11 mouse cellular contexts compared by ENCODE assay signal in genomic region chr12:101777613-101778325, GRCm38 (mm10). TPM values are rescaled to one million over a fixed set of nuclear protein-coding genes. Genes with fewer than 3 reads are reported as not detected.
DNase-seq lines count a peak whose midpoint lies in the region; ATAC-seq lines count a peak whose summit lies in the region.
"Had no signal": no experiment of that assay in that cellular context is flagged by ENCODE, and none has a peak within 500 bp of the region (broad histone marks: within the 10 kb centered on the region; RNA-seq: fewer than 3 reads in every experiment).

No protein-coding gene starts in this region.

- no peaks in the 10 kb centered on the region for H3K36me3 ChIP-seq in forebrain, embryonic 15.5 days
- no peaks in the 10 kb centered on the region for H3K36me3 ChIP-seq in forebrain, embryonic 13.5 days (ENCODE audit: poor library complexity, severe bottlenecking)
- H3K36me3 ChIP-seq: stomach, embryonic 15.5 days had no signal

- no peak overlapping the region for H3K4me3 ChIP-seq in forebrain, embryonic 15.5 days
- H3K4me3 ChIP-seq in forebrain, embryonic 13.5 days = no peak overlapping the region
- H3K4me3 ChIP-seq: stomach, embryonic 15.5 days had no signal

- WGBS in forebrain, embryonic 15.5 days = 45% methylated on average over 9 of the region's 9 CpGs
- WGBS in forebrain, embryonic 13.5 days = 52% methylated on average over 9 of the region's 9 CpGs

- H3K4me2 ChIP-seq in forebrain, embryonic 15.5 days (replicated peaks) = no peak overlapping the region
- no peak overlapping the region for H3K4me2 ChIP-seq in forebrain, embryonic 13.5 days
- H3K4me2 ChIP-seq: stomach, embryonic 15.5 days had no signal

- peak; percentile 11 for DNase-seq in brain, adult 2 months (ENCODE audit: low read depth, low spot score)
- peak; percentile 64 for DNase-seq in gastrocnemius, postnatal 25 days
- peak; percentile 64 to 67 for DNase-seq in heart, postnatal 14 days
- DNase-seq in frontal cortex, postnatal 14 days (ENCODE audit: low spot score in 2 of 2) = no peak
- no peak for DNase-seq in adipocyte (ENCODE audit: low spot score)
- DNase-seq in B cell, adult 2 months = no peak
- DNase-seq: adrenal gland, postnatal 10 days; kidney, adult 8-10 months had no signal

- ATAC-seq in forebrain, embryonic 15.5 days (replicated peaks) = 0 out of 2 replicates have a peak, but pooled peaks have one; percentile 23
- ATAC-seq in forebrain, embryonic 13.5 days = no peak

- H3K4me1 ChIP-seq in forebrain, embryonic 15.5 days = no peaks in the 10 kb centered on the region
- no peaks in the 10 kb centered on the region for H3K4me1 ChIP-seq in forebrain, embryonic 13.5 days

- no peaks in the 10 kb centered on the region for H3K27me3 ChIP-seq in forebrain, embryonic 15.5 days
- no peaks in the 10 kb centered on the region for H3K27me3 ChIP-seq in forebrain, embryonic 13.5 days
- H3K27me3 ChIP-seq: stomach, embryonic 15.5 days had no signal

- no peak overlapping the region for H3K27ac ChIP-seq in forebrain, embryonic 15.5 days (replicated peaks)
- H3K27ac ChIP-seq in forebrain, embryonic 13.5 days = no peak overlapping the region
- H3K27ac ChIP-seq: stomach, embryonic 15.5 days had no signal

- intact Hi-C loops in heart, postnatal 14 days (cut with DNase I) = no loop called here

- H3K9ac ChIP-seq in forebrain, embryonic 15.5 days (replicated peaks) = no peak overlapping the region
- no peak overlapping the region for H3K9ac ChIP-seq in forebrain, embryonic 13.5 days
- H3K9ac ChIP-seq: stomach, embryonic 15.5 days had no signal

- no peaks in the 10 kb centered on the region for H3K9me3 ChIP-seq in forebrain, embryonic 15.5 days
- no peaks in the 10 kb centered on the region for H3K9me3 ChIP-seq in forebrain, embryonic 13.5 days (replicated peaks)
- H3K9me3 ChIP-seq: stomach, embryonic 15.5 days had no signal

RNA-seq across cellular contexts. Expression of gene Fbln5, which starts 41.1 kb away (rescaled TPM):
- polyA plus RNA-seq in forebrain, embryonic 15.5 days (2015; fragmentation: Nextera tagmentation; extraction: Ambion mirVana) = 5.9 and 6.4 TPM in 2 replicates
- polyA plus RNA-seq in forebrain, embryonic 13.5 days (2015; fragmentation: Nextera tagmentation; extraction: Ambion mirVana) = 2.5 and 3.2 TPM in 2 replicates
- 10 to 100 TPM; 17.7 to 18.9 TPM for total RNA-seq in gastrocnemius, postnatal 25 days (2021)
- 10 to 100 TPM; 31.6 to 38.1 TPM for total RNA-seq in heart, postnatal 14 days (2021)

RNA-seq across cellular contexts. Expression of gene Tc2n, which starts 59.4 kb away (rescaled TPM):
- 0.08 and 0.24 TPM in 2 replicates for polyA plus RNA-seq in forebrain, embryonic 15.5 days (2015; fragmentation: Nextera tagmentation; extraction: Ambion mirVana)
- polyA plus RNA-seq in forebrain, embryonic 13.5 days (2015; fragmentation: Nextera tagmentation; extraction: Ambion mirVana) = 0.09 and 0.15 TPM in 2 replicates
- total RNA-seq in gastrocnemius, postnatal 25 days (2021) = under 1 TPM; 0.51 to 0.54 TPM
- total RNA-seq in heart, postnatal 14 days (2021) = 1 to 10 TPM in 1 of 2 experiments, under 1 TPM in 1; 0.76 to 1.1 TPM

Comparison
In these comparisons a context has a peak if more than half of its experiments do, and no peak if none do; other contexts are left out.
1. DNase-seq: peak in brain, adult 2 months (single experiment), gastrocnemius, postnatal 25 days (single experiment) and heart, postnatal 14 days (2 of 2); none in frontal cortex, postnatal 14 days (0 of 2), adipocyte (single experiment) and B cell, adult 2 months (0 of 2).